In the genomic region with DNA sequence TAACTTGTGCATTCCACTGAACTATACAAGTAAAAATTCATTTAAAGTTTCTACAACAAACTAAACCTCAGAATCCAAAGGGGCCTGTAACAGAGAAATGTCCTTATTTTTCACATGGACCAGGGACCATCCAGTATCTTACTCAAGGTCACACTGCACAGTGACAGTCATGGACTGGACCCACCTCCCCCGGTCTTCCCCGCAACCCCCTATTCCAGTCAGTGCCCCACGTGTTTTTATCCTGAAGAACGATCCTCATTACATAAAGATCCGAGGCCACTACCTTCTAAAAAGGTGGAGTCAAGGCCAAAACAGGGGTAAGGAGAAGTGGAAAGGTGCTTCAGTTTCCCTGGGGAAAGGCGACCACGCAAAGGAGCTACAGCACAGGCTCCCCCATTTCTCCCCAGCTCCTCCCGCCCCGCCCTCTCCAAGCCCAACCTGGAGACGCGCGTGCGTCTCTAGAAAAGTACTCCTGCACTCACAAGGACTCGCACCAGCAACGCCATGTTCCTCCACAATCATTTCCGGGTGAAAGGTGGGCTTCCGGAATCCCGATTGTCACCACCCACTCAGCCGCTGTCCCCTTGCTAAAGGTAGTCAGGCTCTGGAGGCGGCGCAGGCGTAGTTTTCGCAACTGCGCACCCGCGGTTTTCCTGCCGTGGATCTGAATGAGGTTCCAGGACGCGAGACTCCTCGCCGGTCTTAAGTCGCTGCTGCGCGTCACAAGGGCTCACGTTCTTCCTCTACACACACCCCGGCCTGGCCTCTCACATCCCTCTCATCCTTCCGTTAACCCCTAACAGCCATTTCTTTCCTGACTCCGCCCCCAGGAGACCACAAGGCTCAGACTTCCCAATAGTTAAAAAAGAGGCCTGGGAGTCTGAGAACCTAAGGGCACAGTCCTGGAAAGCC, we compare ENCODE assay signal across 8 mouse cellular contexts. TPM values are rescaled to one million over a fixed set of nuclear protein-coding genes. Genes with fewer than 3 reads are reported as not detected.
DNase-seq lines count a peak whose midpoint lies in the region; ATAC-seq and TF ChIP-seq lines count a peak whose summit lies in the region.

A gene (minus strand): TSS at position 780 of the 912 bp plus-strand sequence.

- H3K9ac ChIP-seq in MEL (ENCODE audit: control insufficient read depth, low read depth, low read length, poor library complexity, severe bottlenecking): peak within 1 kb of the TSS; percentile 82
- H3K9ac ChIP-seq in lung, embryonic 16.5 days (ENCODE audit: low read length): peak within 1 kb of the TSS; percentile 75

- peak; percentile 98 for DNase-seq in MEL (ENCODE audit: low read depth, low spot score)
- peak; percentile 92 to 94 for DNase-seq in cerebellum, adult 2 months
- DNase-seq in forelimb bud, embryonic 11.5 days (ENCODE audit: low read depth, low spot score): peak; percentile 92
- DNase-seq in layer of hippocampus, adult 9-10 months (ENCODE audit: low spot score): peak; percentile 91
- peak; percentile 82 for DNase-seq in ovary, postnatal 10 days (ENCODE audit: low spot score)
- DNase-seq in thymus, postnatal 10 days (ENCODE audit: low spot score in 2 of 2): peak; percentile 91 to 93

- peak in 1 of 2 experiments; percentile 21; a peak in 1 of 4 replicates for TF ChIP-seq EP300 in MEL (IDR thresholded peaks at IDR 0.05; ENCODE audit: low read depth in 1 of 2, low read length in 2 of 2)

- TF ChIP-seq RAD21 in MEL (IDR thresholded peaks at IDR 0.05; ENCODE audit: low read depth, low read length): no peak

- peak; percentile 94 to 98 for ATAC-seq in hematopoietic stem cell, adult 5-6 weeks (replicated peaks in 1 of 2; ENCODE audit: insufficient read depth in 1 of 2, low FRiP score in 2 of 2, low TSS enrichment in 1 of 2, low read depth in 1 of 2, poor library complexity in 2 of 2, severe bottlenecking in 2 of 2)
- ATAC-seq in lung, embryonic 16.5 days (ENCODE audit: low read depth): peak; percentile 98

- TF ChIP-seq CTCF in MEL (IDR thresholded peaks at IDR 0.05 in 2 of 3, conservative IDR thresholded peaks at IDR 0.05 in 1 of 3; ENCODE audit: control insufficient read depth in 1 of 3, insufficient read depth in 1 of 3, low read depth in 2 of 3, low read length in 3 of 3, poor library complexity in 1 of 3, severe bottlenecking in 1 of 3): no peak
- no peak for TF ChIP-seq CTCF in cerebellum, adult 2 months (IDR thresholded peaks at IDR 0.05; ENCODE audit: borderline replicate concordance, insufficient read depth, low read depth, low read length)

- no peaks in the 10 kb centered on the region for H3K27me3 ChIP-seq in MEL (ENCODE audit: control insufficient read depth in 1 of 2, insufficient read depth in 2 of 2, low read length in 2 of 2)
- no peaks in the 10 kb centered on the region for H3K27me3 ChIP-seq in cerebellum, adult 2 months (ENCODE audit: control insufficient read depth, insufficient read depth, low read length)
- no peaks in the 10 kb centered on the region for H3K27me3 ChIP-seq in lung, embryonic 16.5 days (ENCODE audit: control insufficient read depth, insufficient read depth, low read depth, low read length)

- no peaks in the 10 kb centered on the region for H3K9me3 ChIP-seq in MEL (replicated peaks; ENCODE audit: insufficient read depth, low read length)
- H3K9me3 ChIP-seq in lung, embryonic 16.5 days (ENCODE audit: control insufficient read depth, low read length): no peaks in the 10 kb centered on the region

- WGBS in cerebellum, adult 2 months: under 1% methylated on average over 38 of the region's 38 CpGs
- under 1% methylated on average over 38 of the region's 38 CpGs for WGBS in lung, embryonic 16.5 days

- peaks cover 39% of the 10 kb centered on the region for H3K79me2 ChIP-seq in MEL (ENCODE audit: control insufficient read depth, insufficient read depth, low read length, poor library complexity)

- peaks cover 3 to 17% of the 10 kb centered on the region in 2 experiments; a peak in 3 of 4 replicates for H3K4me1 ChIP-seq in MEL (ENCODE audit: control insufficient read depth in 1 of 2, insufficient read depth in 2 of 2, low read length in 2 of 2)
- H3K4me1 ChIP-seq in cerebellum, adult 2 months (ENCODE audit: control insufficient read depth, insufficient read depth, low read length): peaks cover 3% of the 10 kb centered on the region; the same call in 1 of the 2 replicates
- peaks cover 7% of the 10 kb centered on the region for H3K4me1 ChIP-seq in lung, embryonic 16.5 days (replicated peaks; ENCODE audit: control insufficient read depth, insufficient read depth, low read length)

- peak; percentile 83 to 93 for TF ChIP-seq POLR2A in MEL (IDR thresholded peaks at IDR 0.05; ENCODE audit: control insufficient read depth in 1 of 2, insufficient read depth in 1 of 2, low read depth in 1 of 2, low read length in 2 of 2, poor library complexity in 1 of 2)
- peak; percentile 73; the same call in 1 of the 2 replicates for TF ChIP-seq POLR2A in cerebellum, adult 2 months (IDR thresholded peaks at IDR 0.05; ENCODE audit: borderline replicate concordance, insufficient read depth, low read length)

- H3K4me3 ChIP-seq in MEL (ENCODE audit: control insufficient read depth in 1 of 2, insufficient read depth in 1 of 2, low read depth in 2 of 2, low read length in 2 of 2): peak within 1 kb of the TSS; percentile 85 to 92
- peak within 1 kb of the TSS; percentile 93 for H3K4me3 ChIP-seq in cerebellum, adult 2 months (replicated peaks; ENCODE audit: insufficient read depth, low read depth, low read length)
- H3K4me3 ChIP-seq in lung, embryonic 16.5 days (ENCODE audit: low read length): peak within 1 kb of the TSS; percentile 80

- peaks cover 0 to 19% of the 10 kb centered on the region in 2 experiments; a peak in 2 of 4 replicates for H3K36me3 ChIP-seq in MEL (ENCODE audit: control insufficient read depth in 1 of 2, insufficient read depth in 2 of 2, low read length in 2 of 2)
- H3K36me3 ChIP-seq in lung, embryonic 16.5 days (ENCODE audit: control insufficient read depth, insufficient read depth, low read length): no peaks in the 10 kb centered on the region

- H3K4me2 ChIP-seq in lung, embryonic 16.5 days (ENCODE audit: low read depth, low read length): peak within 1 kb of the TSS; percentile 61

- peak within 1 kb of the TSS; percentile 98 for H3K27ac ChIP-seq in MEL (ENCODE audit: control insufficient read depth, low read depth, low read length)
- peak within 1 kb of the TSS; percentile 71 for H3K27ac ChIP-seq in cerebellum, adult 2 months (ENCODE audit: insufficient read depth, low read length)
- H3K27ac ChIP-seq in lung, embryonic 16.5 days (ENCODE audit: low read length): peak within 1 kb of the TSS; percentile 90

TF ChIP-seq in MEL, 35 proteins besides CTCF, POLR2A, EP300 and RAD21 (continues in another document):
- TF ChIP-seq ETS1 (IDR thresholded peaks at IDR 0.05; ENCODE audit: low read depth, low read length) (peak; percentile 3; the same call in 1 of the 2 replicates), NELFE (IDR thresholded peaks at IDR 0.05; ENCODE audit: low read depth, low read length) (peak; percentile 92), UBTF (IDR thresholded peaks at IDR 0.05; ENCODE audit: borderline replicate concordance, insufficient read depth, low read depth, low read length) (no peak), MYB (IDR thresholded peaks at IDR 0.05; ENCODE audit: low read depth, low read length) (peak; percentile 79), BHLHE40 (IDR thresholded peaks at IDR 0.05; ENCODE audit: borderline replicate concordance, low read depth, low read length) (peak; percentile 51; the same call in 1 of the 2 replicates), CHD1 (IDR thresholded peaks at IDR 0.05; ENCODE audit: low read depth, low read length) (no peak), RCOR1 (IDR thresholded peaks at IDR 0.05; ENCODE audit: low read depth, low read length) (no peak), ELF1 (IDR thresholded peaks at IDR 0.05; ENCODE audit: low read depth, low read length) (peak; percentile 86), MAFK (IDR thresholded peaks at IDR 0.05; ENCODE audit: borderline replicate concordance, low read depth, low read length) (no peak), SIN3A (IDR thresholded peaks at IDR 0.05; ENCODE audit: low read length) (peak; percentile 93), ZMIZ1 (IDR thresholded peaks at IDR 0.05; ENCODE audit: low read depth, low read length) (peak; percentile 63; the same call in 1 of the 2 replicates), GATA1 (IDR thresholded peaks at IDR 0.05; ENCODE audit: low read depth, low read length) (no peak), ZNF384 (IDR thresholded peaks at IDR 0.05; ENCODE audit: low read depth, low read length) (no peak), SMC3 (IDR thresholded peaks at IDR 0.05; ENCODE audit: low read depth, low read length) (no peak), TBP (IDR thresholded peaks at IDR 0.05; ENCODE audit: low read depth, low read length) (peak; percentile 82), JUND (IDR thresholded peaks at IDR 0.05; ENCODE audit: low read depth, low read length) (no peak), TAL1 (IDR thresholded peaks at IDR 0.05; ENCODE audit: low read length) (no peak), KAT2A (conservative IDR thresholded peaks at IDR 0.05; ENCODE audit: low read depth, low read length) (no peak; the same call in 1 of the 2 replicates), TCF12 (IDR thresholded peaks at IDR 0.05; ENCODE audit: low read depth, low read length) (no peak; the same call in 1 of the 2 replicates), MAZ (IDR thresholded peaks at IDR 0.05; ENCODE audit: low read depth, low read length) (peak; percentile 61; the same call in 1 of the 2 replicates), POLR2AphosphoS5 (IDR thresholded peaks at IDR 0.05; ENCODE audit: borderline replicate concordance, low read depth, low read length) (no peak; the same call in 1 of the 2 replicates), CHD2 (IDR thresholded peaks at IDR 0.05; ENCODE audit: low read length) (0 out of 2 replicates have a peak, but pooled peaks have one; percentile 49), NRF1 (IDR thresholded peaks at IDR 0.05; ENCODE audit: insufficient read depth, low read depth, low read length, poor library complexity, severe bottlenecking) (peak; percentile 80), POLR2AphosphoS2 (IDR thresholded peaks at IDR 0.05; ENCODE audit: low read length) (peak; percentile 94), MYC (IDR thresholded peaks at IDR 0.05; ENCODE audit: low read depth, low read length) (peak; percentile 89), USF2 (IDR thresholded peaks at IDR 0.05; ENCODE audit: borderline replicate concordance in 1 of 2, insufficient read depth in 1 of 2, low read depth in 1 of 2, low read length in 2 of 2) (no peak), GABPA (IDR thresholded peaks at IDR 0.05; ENCODE audit: low read depth, low read length) (no peak)

RNA-seq across cellular contexts. Expression of the gene that starts here (rescaled TPM):
- 83.1 and 87.1 TPM in 2 replicates for total RNA-seq in MEL (2012; rRNA removed)
- polyA plus RNA-seq in MEL (2012; ENCODE audit: insufficient read depth in 1 of 2, insufficient read length in 2 of 2, low read depth in 1 of 2, low replicate concordance in 2 of 2, missing spikeins in 1 of 2): 10 to 100 TPM in 1 of 2 experiments, not detected in 1; 61.0 TPM
- 95.8 and 102 TPM in 2 replicates for polyA plus RNA-seq in cerebellum, adult 2 months (2012; rRNA removed)
- 28.0 and 59.3 TPM in 2 replicates for total RNA-seq in hematopoietic stem cell, adult 5-6 weeks (2017)
- 59.6 and 64.9 TPM in 2 replicates for polyA plus RNA-seq in lung, embryonic 16.5 days (2015; fragmentation: Nextera tagmentation; extraction: Ambion mirVana)

Comparison
In these comparisons a context has a peak if more than half of its experiments do, and no peak if none do; other contexts are left out.
1. Peak in every context shown above with its lines: DNase-seq, ATAC-seq, H3K4me3 ChIP-seq and H3K27ac ChIP-seq.